Mouse (Mus musculus) bone marrow macrophage, adult 2 months (primary cell): ENCODE measurements around the gene Aym1.

Source experiments
- CTCF ChIP-seq: IDR thresholded peaks from 2 replicates; pipeline ENCODE4 v1.5.1; 2012; ENCODE audit warnings: low read depth, mild to moderate bottlenecking, low read length, moderate library complexity
- POLR2A ChIP-seq: IDR thresholded peaks from 2 replicates; pipeline ENCODE4 v1.6.1; 2012; ENCODE audit warnings: mild to moderate bottlenecking, low read depth, low read length, borderline replicate concordance

- TF ChIP-seq CTCF (no peak), POLR2A (no peak)
These were observed 22.3 kb downstream of the Aym1 start for GRCm38 (mm10) chr5:113379416-113379815.
